Mouse (Mus musculus) liver, embryonic 14.5 days (tissue): ENCODE measurements at regions not wholly inside any gene's neighbourhood (a gene's known extent, or its start where the extent isn't known, plus 50 kb on each side); places are given as distances from the start of the nearest gene placed in this dataset.
"Not testable (repeated sequence)": the region's sequence is repeated elsewhere in the genome, so short reads cannot be mapped to it uniquely, and the experiment has no call there.

Source experiments
- ATAC-seq: fragments of 200-750 bp; cut with Nextera tagmentation; 2 replicates; pipeline ENCODE4 v1.8.0; 2017; ENCODE audit warnings: moderate number of reproducible peaks, mild to moderate bottlenecking, moderate library complexity; ENCODE audit not compliant: insufficient read depth
- DNase-seq, 3 experiments: peaks; one replicate each; pipeline ENCODE4 v3.0.0-alpha.2; 2012 to 2013; ENCODE audit warnings: low read depth in 3 of 3, low spot score in 3 of 3
- H3K27ac ChIP-seq: fragments of 300-500 bp; sonication (generic); 2 replicates; pipeline ENCODE4 v1.5.1; 2014; ENCODE audit warnings: moderate library complexity, mild to moderate bottlenecking, control low read depth, inconsistent platforms
- H3K27me3 ChIP-seq: fragments of 300-500 bp; sonication (generic); 2 replicates; pipeline ENCODE4 v1.6.1; 2014; ENCODE audit warnings: mild to moderate bottlenecking, low read length, moderate library complexity; ENCODE audit not compliant: control insufficient read depth, insufficient read depth
- H3K36me3 ChIP-seq: fragments of 300-500 bp; sonication (generic); replicated peaks from 2 replicates; pipeline ENCODE4 v1.6.1; 2014; ENCODE audit warnings: low read depth; ENCODE audit not compliant: control insufficient read depth, insufficient read depth
- H3K4me1 ChIP-seq, 2 experiments: fragments of 200-500 bp in 1 of 2; fragments of 300-500 bp in 1 of 2; sonication (generic) in 1 of 2; replicated peaks; 2 replicates each; pipeline ENCODE4 v1.6.1; 2012 to 2014; ENCODE audit warnings: antibody characterized with exemption in 1 of 2, inconsistent platforms in 1 of 2, low read length in 1 of 2; ENCODE audit not compliant: control insufficient read depth in 2 of 2, insufficient read depth in 2 of 2
- H3K4me2 ChIP-seq: fragments of 300-500 bp; sonication (generic); 2 replicates; pipeline ENCODE4 v1.6.1; 2014; ENCODE audit warnings: low read depth, mild to moderate bottlenecking, control low read depth, moderate library complexity
- H3K4me3 ChIP-seq, 2 experiments: fragments of 200-500 bp in 1 of 2; fragments of 300-500 bp in 1 of 2; sonication (generic) in 1 of 2; 2 replicates each; pipeline ENCODE4 v1.5.1; 2012 to 2014; ENCODE audit warnings: low read depth in 2 of 2, low read length in 2 of 2, mild to moderate bottlenecking in 2 of 2, control low read depth in 1 of 2, inconsistent platforms in 1 of 2, moderate library complexity in 1 of 2; ENCODE audit not compliant: insufficient read depth in 1 of 2
- H3K9ac ChIP-seq: fragments of 300-500 bp; sonication (generic); replicated peaks from 2 replicates; pipeline ENCODE4 v1.6.1; 2014; ENCODE audit warnings: mild to moderate bottlenecking, control low read depth, moderate library complexity
- H3K9me3 ChIP-seq: fragments of 300-500 bp; sonication (generic); 2 replicates; pipeline ENCODE4 v1.6.1; 2016; ENCODE audit warnings: low read length, mixed read lengths; ENCODE audit not compliant: control insufficient read depth
- CTCF ChIP-seq: IDR thresholded peaks from 2 replicates; pipeline ENCODE4 v1.5.1; 2016; ENCODE audit warnings: antibody characterized with exemption, low read depth, control low read depth
- EP300 ChIP-seq: IDR thresholded peaks from 2 replicates; pipeline ENCODE4 v1.6.1; 2016; ENCODE audit warnings: antibody characterized with exemption, low read depth
- WGBS: fragments of 180-500 bp; shearing (Covaris S2); extraction: QIAGEN DNeasy Blood & Tissue Kit; methylation state at CpG from one replicate; pipeline ENCODE4 v1.1.7; 2014; ENCODE audit not compliant: insufficient replicate concordance; 5-methylcytosine and 5-hydroxymethylcytosine counted together

GRCm38 (mm10) chr4:71306690-71307089, 451.1 kb downstream of the Gm11232 start:
- ATAC-seq (no peak), DNase-seq (no peak)
- no peaks in the 10 kb centered on the region for H3K27me3 ChIP-seq
- H3K4me3 ChIP-seq: no peak overlapping the region
- H3K9me3 ChIP-seq: no peaks in the 10 kb centered on the region
- H3K36me3 ChIP-seq: no peaks in the 10 kb centered on the region
- H3K4me1 ChIP-seq: no peaks in the 10 kb centered on the region
- H3K9ac ChIP-seq: no peak overlapping the region
- no peak overlapping the region for H3K4me2 ChIP-seq
- 66% methylated on average over 6 of the region's 6 CpGs for WGBS
- no peak overlapping the region for H3K27ac ChIP-seq
- TF ChIP-seq EP300 (no peak), CTCF (no peak)

GRCm38 (mm10) chr4:71295716-71296115, 462.0 kb downstream of the Gm11232 start:
- H3K27ac ChIP-seq, H3K36me3 ChIP-seq, DNase-seq, H3K9ac ChIP-seq, H3K4me3 ChIP-seq, H3K4me1 ChIP-seq, H3K4me2 ChIP-seq, H3K27me3 ChIP-seq, H3K9me3 ChIP-seq, ATAC-seq: not testable (repeated sequence)
- 57% methylated on average over 3 of the region's 3 CpGs for WGBS

- Histone ChIP-seq H3K4me2 (peak overlapping the region; percentile 47), H3K9me3 (no peaks in the 10 kb centered on the region), H3K27me3 (no peaks in the 10 kb centered on the region), H3K9ac (no peak overlapping the region), H3K36me3 (no peaks in the 10 kb centered on the region), H3K27ac (no peak overlapping the region), H3K4me1 (no peaks in the 10 kb centered on the region), H3K4me3 (peak overlapping the region; percentile 38 to 43)
- TF ChIP-seq CTCF (no peak), EP300 (no peak)
- ATAC-seq: peak; percentile 50; the same call in 1 of the 2 replicates
- 20% methylated on average over 10 of the region's 10 CpGs for WGBS
- DNase-seq: peak in 2 of 3 experiments; percentile 19 to 26
Measured at GRCm38 (mm10) chr4:71291741-71292149, 466.0 kb downstream of the Gm11232 start.

GRCm38 (mm10) chr4:71291111-71291740, 466.5 kb downstream of the Gm11232 start:
- H3K4me1 ChIP-seq, H3K27me3 ChIP-seq, H3K9ac ChIP-seq, H3K27ac ChIP-seq, H3K9me3 ChIP-seq, H3K36me3 ChIP-seq: not testable (repeated sequence)
- DNase-seq: peak in 2 of 3 experiments; percentile 9 to 29
- peak overlapping the region; percentile 38 to 43 for H3K4me3 ChIP-seq
- peak overlapping the region; percentile 47 for H3K4me2 ChIP-seq
- WGBS: 58% methylated on average over 22 of the region's 22 CpGs
- peak; percentile 72; the same call in 1 of the 2 replicates for ATAC-seq

GRCm38 (mm10) chr4:71283147-71283546, 474.6 kb downstream of the Gm11232 start:
- H3K4me2 ChIP-seq: no peak overlapping the region
- WGBS: 56% methylated on average over 1 of the region's 1 CpGs

More at GRCm38 (mm10) chr4:71283147-71283546, 474.6 kb downstream of the Gm11232 start:
- no peak for TF ChIP-seq EP300
- no peak for TF ChIP-seq CTCF
- ATAC-seq (no peak), DNase-seq (no peak)
- no peaks in the 10 kb centered on the region for H3K9me3 ChIP-seq
- no peak overlapping the region for H3K9ac ChIP-seq
- no peaks in the 10 kb centered on the region for H3K4me1 ChIP-seq
- no peak overlapping the region for H3K4me3 ChIP-seq
- no peaks in the 10 kb centered on the region for H3K36me3 ChIP-seq
- H3K27ac ChIP-seq: no peak overlapping the region
- H3K27me3 ChIP-seq: no peaks in the 10 kb centered on the region
